Mouse (Mus musculus): ENCODE results near the gene Dapk3.

The Dapk3 gene

GRCm38 (mm10) chr10:81242021-81242420 lies 59.2 kb downstream of the Dapk3 start:
- DNase-seq (ENCODE audit: low read depth): no peak
